Mouse (Mus musculus) layer of hippocampus, adult 6 months (tissue): ENCODE data around the gene Btn1a1. TPM values are rescaled to one million over a fixed set of nuclear protein-coding genes. Genes with fewer than 3 reads are reported as not detected.

Experiments
- long read RNA-seq, 2 experiments: library from polyadenylated mRNA; unstranded; transcript quantifications; one replicate each; pipeline ENCODE4 v2.0.0; 2019 to 2020
- polyA plus RNA-seq: library from polyadenylated mRNA; unstranded; fragments of <200 nt; fragmentation: Nextera tagmentation; gene quantifications from 2 replicates; pipeline ENCODE4 v1.2.3, GENCODE M21; 2021

Gene Btn1a1
- polyA plus RNA-seq = not detected in 2 replicates
- long read RNA-seq, experiment 1 = 0 reads
- long read RNA-seq, experiment 2, partial matches to known transcripts = 2 of 2 reads
- long read RNA-seq, experiment 2, other reads (novel, unspliced or antisense) = 0 of 2 reads

GRCm38 (mm10) chr13:23465600-23466109 is at the start of gene Btn1a1:
Gene Btn1a1, minus strand, starts transcription at chr13:23465901.

GRCm38 (mm10) chr13:23488400-23489322 is 23.0 kb upstream of the Btn1a1 start, which contains the start of gene Btn2a2:
Gene Btn2a2, minus strand, starts transcription at chr13:23488857.

GRCm38 (mm10) chr13:23423286-23424051 is 42.2 kb downstream of the Btn1a1 start, which contains the start of gene Abt1:
Gene Abt1, minus strand, starts transcription at chr13:23423866.

Other genes starting within 250 kb of the Btn1a1 start
- not detected in 2 replicates for gene Vmn1r222, start 230.0 kb downstream of the Btn1a1 start, polyA plus RNA-seq
- gene Vmn1r223, start 218.8 kb downstream of the Btn1a1 start, polyA plus RNA-seq = not detected in 2 replicates
- gene Zfp322a, start 96.7 kb downstream of the Btn1a1 start, polyA plus RNA-seq = 11.8 and 14.7 TPM in 2 replicates
- 7.2 and 7.9 TPM in 2 replicates for gene Abt1, start 42.0 kb downstream of the Btn1a1 start, polyA plus RNA-seq
- 0.26 and 0.46 TPM in 2 replicates for gene Btn2a2, start 23.0 kb upstream of the Btn1a1 start, polyA plus RNA-seq
- 62.0 and 135 TPM in 2 replicates for gene Hist1h4h, start 65.1 kb upstream of the Btn1a1 start, polyA plus RNA-seq
- gene Hist1h2af, start 68.0 kb upstream of the Btn1a1 start, polyA plus RNA-seq = not detected in 2 replicates
- 1.3 TPM in 1 of 2 replicates, not detected in the other for gene Hist1h3g, start 69.5 kb upstream of the Btn1a1 start, polyA plus RNA-seq
- 0.20 and 0.25 TPM in 2 replicates for gene Hist1h2bh, start 77.5 kb upstream of the Btn1a1 start, polyA plus RNA-seq
- gene Hist1h3f, start 78.2 kb upstream of the Btn1a1 start, polyA plus RNA-seq = 0.14 TPM in 1 of 2 replicates, not detected in the other
- not detected in 2 replicates for gene Hist1h4f, start 85.7 kb upstream of the Btn1a1 start, polyA plus RNA-seq
- gene Hist1h1d, start 87.4 kb upstream of the Btn1a1 start, polyA plus RNA-seq = 0.03 and 0.10 TPM in 2 replicates
- 1.1 and 1.8 TPM in 2 replicates for gene Hist1h3e, start 96.5 kb upstream of the Btn1a1 start, polyA plus RNA-seq
- gene Hist1h2ae, start 105.3 kb upstream of the Btn1a1 start, polyA plus RNA-seq = 8.0 and 8.1 TPM in 2 replicates
- 3.4 and 4.7 TPM in 2 replicates for gene Hist1h2bg, start 105.5 kb upstream of the Btn1a1 start, polyA plus RNA-seq
- 1.1 TPM in 1 of 2 replicates, not detected in the other for gene Hist1h2bf, start 108.3 kb upstream of the Btn1a1 start, polyA plus RNA-seq
- gene Hist1h2ad, start 108.5 kb upstream of the Btn1a1 start, polyA plus RNA-seq = not detected in 2 replicates
- gene Hist1h3d, start 109.9 kb upstream of the Btn1a1 start, polyA plus RNA-seq = 0.60 and 0.88 TPM in 2 replicates
- gene Hist1h4d, start 115.7 kb upstream of the Btn1a1 start, polyA plus RNA-seq = 7.7 and 14.9 TPM in 2 replicates
- gene Hist1h2be, start 155.2 kb upstream of the Btn1a1 start, polyA plus RNA-seq = 4.3 and 6.3 TPM in 2 replicates
- 9.9 and 12.4 TPM in 2 replicates for gene Hist1h1e, start 156.7 kb upstream of the Btn1a1 start, polyA plus RNA-seq
- gene Hist1h2ac, start 218.0 kb upstream of the Btn1a1 start, polyA plus RNA-seq = 2.2 and 4.2 TPM in 2 replicates
- 125 and 195 TPM in 2 replicates for gene Hist1h2bc, start 218.3 kb upstream of the Btn1a1 start, polyA plus RNA-seq
- gene Hist1h1t, start 229.9 kb upstream of the Btn1a1 start, polyA plus RNA-seq = not detected in 2 replicates
- 3.0 and 6.5 TPM in 2 replicates for gene Hist1h4c, start 232.6 kb upstream of the Btn1a1 start, polyA plus RNA-seq
- 6.8 and 7.3 TPM in 2 replicates for gene Hfe, start 245.0 kb upstream of the Btn1a1 start, polyA plus RNA-seq